Mouse (Mus musculus) forebrain, embryonic 10.5 days (tissue): Measurements from ENCODE around the gene Nploc4. TPM values are rescaled to one million over a fixed set of nuclear protein-coding genes. Genes with fewer than 3 reads are reported as not detected.
"Not testable (repeated sequence)": the region's sequence is repeated elsewhere in the genome, so short reads cannot be mapped to it uniquely, and the experiment has no call there.

Experiments
- DNase-seq: peaks from one replicate; pipeline ENCODE4 v3.0.0-alpha.2; 2017; ENCODE audit warnings: low spot score; ENCODE audit errors: extremely low spot score
- H3K27ac ChIP-seq: fragments of 300-500 bp; sonication (generic); 2 replicates; pipeline ENCODE4 v1.5.1; 2016; ENCODE audit warnings: mild to moderate bottlenecking
- H3K27me3 ChIP-seq: fragments of 300-500 bp; sonication (generic); 2 replicates; pipeline ENCODE4 v1.6.1; 2016; ENCODE audit warnings: mild to moderate bottlenecking; ENCODE audit not compliant: poor library complexity, severe bottlenecking
- H3K36me3 ChIP-seq: fragments of 300-500 bp; sonication (generic); replicated peaks from 2 replicates; pipeline ENCODE4 v1.6.1; 2016; ENCODE audit warnings: mild to moderate bottlenecking, moderate library complexity
- H3K4me1 ChIP-seq: fragments of 300-500 bp; sonication (generic); 2 replicates; pipeline ENCODE4 v1.6.1; 2016
- H3K4me3 ChIP-seq: fragments of 300-500 bp; sonication (generic); 2 replicates; pipeline ENCODE4 v1.5.1; 2016; ENCODE audit warnings: mild to moderate bottlenecking, moderate library complexity
- H3K9me3 ChIP-seq: fragments of 300-500 bp; sonication (generic); 2 replicates; pipeline ENCODE4 v1.6.1; 2016; ENCODE audit warnings: mild to moderate bottlenecking, moderate library complexity
- WGBS: fragments of 180-500 bp; shearing (Covaris S2); methylation state at CpG from one replicate; pipeline ENCODE4 v1.1.7; 2016; 5-methylcytosine and 5-hydroxymethylcytosine counted together
- polyA plus RNA-seq: library from polyadenylated mRNA; unstranded; fragments of >200 nt; fragmentation: Nextera tagmentation; extraction: Ambion mirVana; gene quantifications from 2 replicates; pipeline ENCODE4 v1.2.1, GENCODE M21; 2016

Gene Nploc4
- polyA plus RNA-seq, 1 experiment from 2014 or later: 45.9 TPM

- 91% methylated on average over 17 of the region's 17 CpGs for WGBS
- DNase-seq: no peak
- H3K27ac ChIP-seq: no peak overlapping the region
- H3K9me3 ChIP-seq: no peaks in the 10 kb centered on the region
- peaks cover 67% of the 10 kb centered on the region for H3K4me1 ChIP-seq
- H3K4me3 ChIP-seq: no peak overlapping the region
- H3K27me3 ChIP-seq: peaks cover 8% of the 10 kb centered on the region; the same call in 1 of the 2 replicates
- no peaks in the 10 kb centered on the region for H3K36me3 ChIP-seq
Measured at GRCm38 (mm10) chr11:120354304-120355276, 82.9 kb downstream of the Nploc4 start.

- Histone ChIP-seq H3K27ac (peak overlapping the region; percentile 56), H3K4me3 (peak overlapping the region; percentile 21), H3K27me3 (peaks cover 8% of the 10 kb centered on the region; the same call in 1 of the 2 replicates), H3K9me3 (no peaks in the 10 kb centered on the region), H3K36me3 (no peaks in the 10 kb centered on the region), H3K4me1 (peaks cover 67% of the 10 kb centered on the region)
- peak; percentile 58 for DNase-seq
- 27% methylated on average over 26 of the region's 26 CpGs for WGBS
Measured at GRCm38 (mm10) chr11:120353500-120354303, 83.8 kb downstream of the Nploc4 start.

GRCm38 (mm10) chr11:120352571-120353290 lies 84.8 kb downstream of the Nploc4 start:
- H3K27me3 ChIP-seq: peaks cover 8% of the 10 kb centered on the region; the same call in 1 of the 2 replicates
- no peak for DNase-seq
- WGBS: 78% methylated on average over 13 of the region's 13 CpGs
- H3K36me3 ChIP-seq: peaks cover 3% of the 10 kb centered on the region; the same call in 1 of the 2 replicates
- H3K9me3 ChIP-seq: no peaks in the 10 kb centered on the region
- 0 out of 2 replicates have a peak overlapping the region, but pooled peaks have one; percentile 21 for H3K4me3 ChIP-seq
- peak overlapping the region; percentile 56 for H3K27ac ChIP-seq
- peaks cover 59% of the 10 kb centered on the region for H3K4me1 ChIP-seq

GRCm38 (mm10) chr11:120352093-120352350 lies 85.5 kb downstream of the Nploc4 start:
- H3K27me3 ChIP-seq, H3K9me3 ChIP-seq, H3K27ac ChIP-seq, H3K36me3 ChIP-seq, DNase-seq: not testable (repeated sequence)
- WGBS: 93% methylated on average over 5 of the region's 5 CpGs
- H3K4me1 ChIP-seq: peaks cover 57% of the 10 kb centered on the region
- H3K4me3 ChIP-seq: peak overlapping the region; percentile 99; the same call in 1 of the 2 replicates

DNA sequence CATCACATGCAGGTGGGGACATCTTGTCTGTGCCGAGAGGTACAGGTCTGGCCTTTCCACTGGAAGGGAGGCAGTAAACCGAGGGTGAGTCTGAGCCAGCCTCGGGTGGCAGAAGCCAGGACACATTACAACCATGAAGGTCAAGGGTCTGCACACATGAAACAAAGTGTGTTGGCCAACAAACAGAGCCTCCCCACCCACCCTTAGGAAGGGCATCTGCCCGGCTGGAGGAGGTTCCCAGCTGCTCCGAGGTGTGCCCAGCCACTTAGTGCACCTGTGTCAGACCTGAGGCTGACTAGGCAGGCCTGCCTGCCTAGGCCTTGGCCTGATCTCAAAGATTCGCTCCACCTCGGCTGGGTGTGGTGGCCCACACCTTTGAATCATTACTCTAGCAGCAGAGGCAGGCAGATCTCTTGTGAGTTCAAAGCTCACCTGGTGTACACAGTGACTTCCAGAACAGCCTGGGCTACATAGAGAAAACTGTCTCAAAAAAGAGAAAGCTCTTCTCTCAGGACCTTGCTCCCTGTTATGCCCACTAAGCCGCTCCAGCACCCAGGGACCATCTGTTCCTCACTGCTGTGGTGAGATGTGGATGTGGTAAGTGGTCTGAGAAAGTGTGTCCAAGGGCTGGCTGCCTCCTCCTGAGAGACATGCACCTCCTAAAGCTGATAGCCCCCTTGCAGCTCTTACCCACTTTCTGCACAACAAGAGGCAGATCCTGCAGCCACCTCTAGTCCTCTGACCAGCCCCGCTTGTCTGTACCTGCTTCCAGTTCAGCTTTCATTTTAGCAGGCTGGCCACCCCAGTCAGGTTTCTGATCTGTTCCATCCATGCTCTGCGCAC lies 86.0 kb downstream of the Nploc4 start:
- Histone ChIP-seq H3K27ac (peak overlapping the region; percentile 100), H3K9me3 (no peaks in the 10 kb centered on the region), H3K4me3 (peak overlapping the region; percentile 99), H3K4me1 (peaks cover 61% of the 10 kb centered on the region), H3K27me3 (peaks cover 8% of the 10 kb centered on the region; the same call in 1 of the 2 replicates), H3K36me3 (peaks cover 11% of the 10 kb centered on the region)
- DNase-seq: no peak
- WGBS: 92% methylated on average over 10 of the region's 10 CpGs

GRCm38 (mm10) chr11:120350711-120351110 lies 86.8 kb downstream of the Nploc4 start:
- Histone ChIP-seq H3K9me3 (no peaks in the 10 kb centered on the region), H3K36me3 (peaks cover 14% of the 10 kb centered on the region), H3K4me1 (peaks cover 63% of the 10 kb centered on the region), H3K4me3 (peak overlapping the region; percentile 99), H3K27ac (peak overlapping the region; percentile 100), H3K27me3 (peaks cover 8% of the 10 kb centered on the region; the same call in 1 of the 2 replicates)
- WGBS: 27% methylated on average over 11 of the region's 11 CpGs
- no peak for DNase-seq

GRCm38 (mm10) chr11:120349986-120350702 lies 87.4 kb downstream of the Nploc4 start:
- peak overlapping the region; percentile 99 for H3K4me3 ChIP-seq
- H3K9me3 ChIP-seq: no peaks in the 10 kb centered on the region
- peak; percentile 95 for DNase-seq
- peaks cover 18% of the 10 kb centered on the region for H3K36me3 ChIP-seq
- 2% methylated on average over 67 of the region's 68 CpGs for WGBS
- H3K4me1 ChIP-seq: peaks cover 64% of the 10 kb centered on the region
- peaks cover 8% of the 10 kb centered on the region; the same call in 1 of the 2 replicates for H3K27me3 ChIP-seq
- peak overlapping the region; percentile 100 for H3K27ac ChIP-seq

- peak overlapping the region; percentile 99 for H3K4me3 ChIP-seq
- WGBS: 5% methylated on average over 16 of the region's 16 CpGs
- DNase-seq: no peak
- peak overlapping the region; percentile 100 for H3K27ac ChIP-seq
- H3K4me1 ChIP-seq: peaks cover 61% of the 10 kb centered on the region
- peaks cover 25% of the 10 kb centered on the region for H3K36me3 ChIP-seq
- peaks cover 8% of the 10 kb centered on the region; the same call in 1 of the 2 replicates for H3K27me3 ChIP-seq
- no peaks in the 10 kb centered on the region for H3K9me3 ChIP-seq
Measured at GRCm38 (mm10) chr11:120349371-120349985, 88.0 kb downstream of the Nploc4 start.

GRCm38 (mm10) chr11:120348684-120349370 lies 88.7 kb downstream of the Nploc4 start:
- peak overlapping the region; percentile 99 for H3K4me3 ChIP-seq
- WGBS: 8% methylated on average over 53 of the region's 53 CpGs
- peaks cover 8% of the 10 kb centered on the region; the same call in 1 of the 2 replicates for H3K27me3 ChIP-seq
- no peaks in the 10 kb centered on the region for H3K9me3 ChIP-seq
- H3K36me3 ChIP-seq: peaks cover 25% of the 10 kb centered on the region
- peak; percentile 81 for DNase-seq
- peak overlapping the region; percentile 100 for H3K27ac ChIP-seq
- H3K4me1 ChIP-seq: peaks cover 60% of the 10 kb centered on the region
